Mouse (Mus musculus) adrenal gland, adult 18-20 months (tissue): ENCODE data around the gene Gdf5. TPM values are rescaled to one million over a fixed set of nuclear protein-coding genes. Genes with fewer than 3 reads are reported as not detected.
"Not testable (repeated sequence)": the region's sequence is repeated elsewhere in the genome, so short reads cannot be mapped to it uniquely, and the experiment has no call there.

Source experiments
- DNase-seq, 2 experiments: peaks; one replicate each; pipeline ENCODE4 v3.0.0; 2021 to 2022; ENCODE audit warnings: low spot score in 2 of 2
- total RNA-seq, 2 experiments: library from RNA; stranded (reverse); gene quantifications; 1 replicate in 1 of 2; 2 replicates in 1 of 2; pipeline ENCODE4 v1.2.3; 2021

Gdf5 gene
- total RNA-seq, 2 experiments from 2014 or later = 0.38 TPM; not detected in 1

GRCm38 (mm10) chr2:155941697-155942442 lies 3.3 kb downstream of the Gdf5 start:
- DNase-seq = peak; percentile 56 to 64

- no peak for DNase-seq
These were observed 4.5 kb downstream of the Gdf5 start, which contains the start of gene Gm15557 for GRCm38 (mm10) chr2:155940681-155941080. Gm15557 (plus strand) TSS chr2:155940728.

GRCm38 (mm10) chr2:155939897-155940529 lies 5.2 kb downstream of the Gdf5 start:
- DNase-seq = no peak

GRCm38 (mm10) chr2:155929531-155930442 lies 15.4 kb downstream of the Gdf5 start, which contains the start of gene Uqcc1:
Uqcc1 (minus strand) TSS chr2:155930310.
- peak; percentile 85 to 88 for DNase-seq

- DNase-seq = no peak
These were observed 16.3 kb downstream of the Gdf5 start for GRCm38 (mm10) chr2:155928711-155929345.

- not testable (repeated sequence) for DNase-seq
These were observed 20.0 kb downstream of the Gdf5 start for GRCm38 (mm10) chr2:155925213-155925612.

GRCm38 (mm10) chr2:155923143-155923542 lies 22.0 kb downstream of the Gdf5 start:
- DNase-seq = no peak

- DNase-seq = no peak
These were observed 30.5 kb downstream of the Gdf5 start for GRCm38 (mm10) chr2:155914684-155915083.

- no peak for DNase-seq
These were observed 41.5 kb downstream of the Gdf5 start for GRCm38 (mm10) chr2:155903632-155904008.

GRCm38 (mm10) chr2:155902989-155903631 lies 42.1 kb downstream of the Gdf5 start:
- DNase-seq = no peak

GRCm38 (mm10) chr2:155895046-155895735 lies 50.0 kb downstream of the Gdf5 start:
- DNase-seq = no peak

GRCm38 (mm10) chr2:155894307-155895045 lies 50.7 kb downstream of the Gdf5 start:
- no peak for DNase-seq

Other genes with a start within 250 kb of the Gdf5 start
- gene Edem2, start 215.9 kb downstream of the Gdf5 start, total RNA-seq = 10 to 100 TPM; 36.9 to 46.2 TPM
- not detected for gene Gm17581, start 209.5 kb downstream of the Gdf5 start, total RNA-seq
- gene Procr, start 194.2 kb downstream of the Gdf5 start, total RNA-seq = 100 to 1,000 TPM in 1 of 2 experiments, 10 to 100 TPM in 1; 44.9 to 104 TPM
- 1 to 10 TPM; 1.2 to 2.3 TPM for gene Mmp24, start 170.0 kb downstream of the Gdf5 start, total RNA-seq
- 100 to 1,000 TPM; 171 to 240 TPM for gene BC029722, start 125.9 kb downstream of the Gdf5 start, total RNA-seq
- gene Eif6, start 118.4 kb downstream of the Gdf5 start, total RNA-seq = 100 to 1,000 TPM; 131 to 138 TPM
- gene Fam83c, start 110.5 kb downstream of the Gdf5 start, total RNA-seq = not detected
- gene Uqcc1, start 15.1 kb downstream of the Gdf5 start, total RNA-seq = 100 to 1,000 TPM; 122 to 139 TPM
- gene Gm15557, start 4.6 kb downstream of the Gdf5 start, total RNA-seq = not detected
- gene Cep250, start 11.1 kb upstream of the Gdf5 start, total RNA-seq = 10 to 100 TPM in 1 of 2 experiments, 1 to 10 TPM in 1; 9.9 to 10.7 TPM
- gene 6430550D23Rik, start 62.6 kb upstream of the Gdf5 start, total RNA-seq = 1 to 10 TPM; 1.2 to 2.0 TPM
- gene Ergic3, start 62.7 kb upstream of the Gdf5 start, total RNA-seq = 100 to 1,000 TPM; 215 to 227 TPM
- not detected for gene Fer1l4, start 107.6 kb upstream of the Gdf5 start, total RNA-seq
- 1 to 10 TPM; 4.2 to 9.3 TPM for gene Spag4, start 119.8 kb upstream of the Gdf5 start, total RNA-seq
- gene Cpne1, start 166.6 kb upstream of the Gdf5 start, total RNA-seq = 10 to 100 TPM; 36.1 to 37.2 TPM
- 10 to 100 TPM; 22.1 to 29.7 TPM for gene Rbm12, start 166.6 kb upstream of the Gdf5 start, total RNA-seq
- 10 to 100 TPM; 25.4 to 28.6 TPM for gene Gm28036, start 181.7 kb upstream of the Gdf5 start, total RNA-seq
- 100 to 1,000 TPM; 346 to 350 TPM for gene Romo1, start 198.7 kb upstream of the Gdf5 start, total RNA-seq
- gene Nfs1, start 198.8 kb upstream of the Gdf5 start, total RNA-seq = 10 to 100 TPM; 80.4 to 90.4 TPM
- gene Rbm39, start 234.9 kb upstream of the Gdf5 start, total RNA-seq = 100 to 1,000 TPM; 283 to 382 TPM